Mouse (Mus musculus) hindbrain, postnatal 0 days (tissue): ENCODE measurements around the gene Ppt1. TPM values are rescaled to one million over a fixed set of nuclear protein-coding genes. Genes with fewer than 3 reads are reported as not detected.

Experiments used
- ATAC-seq: fragments of 200-750 bp; cut with Nextera tagmentation; 2 replicates; pipeline ENCODE4 v1.8.0; 2017; ENCODE audit warnings: mild to moderate bottlenecking, moderate TSS enrichment, moderate library complexity
- DNase-seq: peaks from one replicate; pipeline ENCODE4 v3.0.0-alpha.2; 2015; ENCODE audit warnings: low spot score
- H3K27ac ChIP-seq: fragments of 300-500 bp; sonication (generic); 2 replicates; pipeline ENCODE4 v1.5.1; 2014; ENCODE audit warnings: mild to moderate bottlenecking
- H3K27me3 ChIP-seq: fragments of 300-500 bp; sonication (generic); 2 replicates; pipeline ENCODE4 v1.6.1; 2014; ENCODE audit warnings: low read length, mixed read lengths; ENCODE audit not compliant: insufficient read depth
- H3K36me3 ChIP-seq: fragments of 300-500 bp; sonication (generic); 2 replicates; pipeline ENCODE4 v1.6.1; 2014; ENCODE audit warnings: low read length, mixed read lengths; ENCODE audit not compliant: insufficient read depth
- H3K4me1 ChIP-seq: fragments of 300-500 bp; sonication (generic); 2 replicates; pipeline ENCODE4 v1.6.1; 2014; ENCODE audit warnings: antibody characterized with exemption, low read length, mixed read lengths; ENCODE audit not compliant: insufficient read depth
- H3K4me2 ChIP-seq: fragments of 300-500 bp; sonication (generic); 2 replicates; pipeline ENCODE4 v1.6.1; 2014; ENCODE audit warnings: low read depth, mild to moderate bottlenecking, low read length, moderate library complexity, mixed read lengths
- H3K4me3 ChIP-seq: fragments of 300-500 bp; sonication (generic); 2 replicates; pipeline ENCODE4 v1.5.1; 2014; ENCODE audit warnings: low read length
- H3K9ac ChIP-seq: fragments of 300-500 bp; sonication (generic); replicated peaks from 2 replicates; pipeline ENCODE4 v1.6.1; 2014; ENCODE audit warnings: mild to moderate bottlenecking, low read length, moderate library complexity, mixed read lengths
- H3K9me3 ChIP-seq: fragments of 300-500 bp; sonication (generic); 2 replicates; pipeline ENCODE4 v1.6.1; 2016; ENCODE audit warnings: low read length, mixed read lengths
- CTCF ChIP-seq: IDR thresholded peaks from 2 replicates; pipeline ENCODE4 v1.5.1; 2016; ENCODE audit warnings: antibody characterized with exemption, control low read depth, low read depth
- WGBS: fragments of 180-500 bp; shearing (Covaris S2); extraction: QIAGEN DNeasy Blood & Tissue Kit; methylation state at CpG from one replicate; pipeline ENCODE4 v1.1.7; 2014; 5-methylcytosine and 5-hydroxymethylcytosine counted together
- polyA plus RNA-seq: library from polyadenylated mRNA; unstranded; fragments of >200 nt; fragmentation: Nextera tagmentation; extraction: Ambion mirVana; gene quantifications from 2 replicates; pipeline ENCODE4 v1.2.1, GENCODE M21; 2015
- total RNA-seq: library from RNA; depleted of rRNA; stranded (reverse); fragments of >200 nt; gene quantifications from 2 replicates; pipeline ENCODE4 v1.2.3, GENCODE M21; 2014

Gene Ppt1
- total and polyA plus RNA-seq, 2 experiments from 2014 or later, result 29.0 to 88.5 TPM

- Histone ChIP-seq H3K9me3 (no peaks in the 10 kb centered on the region), H3K4me2 (peak overlapping the region; percentile 80), H3K4me1 (peaks cover 17% of the 10 kb centered on the region), H3K27ac (peak overlapping the region; percentile 99), H3K27me3 (no peaks in the 10 kb centered on the region), H3K36me3 (no peaks in the 10 kb centered on the region), H3K9ac (peak overlapping the region; percentile 66), H3K4me3 (peak overlapping the region; percentile 79)
- ATAC-seq, result no peak
- WGBS, result 2% methylated on average over 19 of the region's 19 CpGs
- peak; percentile 50 for DNase-seq
- TF ChIP-seq CTCF, result no peak
Measured at GRCm38 (mm10) chr4:122886579-122887254, 50.7 kb downstream of the Ppt1 start.

- peak overlapping the region; percentile 66; the same call in 1 of the 2 replicates for H3K9ac ChIP-seq
- no peak for ATAC-seq
Measured at GRCm38 (mm10) chr4:122887336-122887735, 51.3 kb downstream of the Ppt1 start.

GRCm38 (mm10) chr4:122890881-122891481 is 54.9 kb downstream of the Ppt1 start:
- ATAC-seq, result peak; percentile 84
- Histone ChIP-seq H3K9ac (no peak overlapping the region), H3K9me3 (no peaks in the 10 kb centered on the region), H3K4me3 (no peak overlapping the region), H3K4me1 (peaks cover 5% of the 10 kb centered on the region; the same call in 1 of the 2 replicates), H3K4me2 (no peak overlapping the region), H3K36me3 (no peaks in the 10 kb centered on the region), H3K27me3 (no peaks in the 10 kb centered on the region), H3K27ac (peak overlapping the region; percentile 33)
- WGBS, result 3% methylated on average over 3 of the region's 3 CpGs
- peak; percentile 91 for DNase-seq
- no peak for TF ChIP-seq CTCF

More at GRCm38 (mm10) chr4:122887336-122887735, 51.3 kb downstream of the Ppt1 start:
- Histone ChIP-seq H3K27me3 (no peaks in the 10 kb centered on the region), H3K9me3 (no peaks in the 10 kb centered on the region), H3K4me1 (peaks cover 14% of the 10 kb centered on the region), H3K36me3 (no peaks in the 10 kb centered on the region), H3K4me3 (peak overlapping the region; percentile 79; the same call in 1 of the 2 replicates), H3K4me2 (peak overlapping the region; percentile 80), H3K27ac (peak overlapping the region; percentile 99)
- no peak for TF ChIP-seq CTCF
- WGBS, result 83% methylated on average over 2 of the region's 2 CpGs
- no peak for DNase-seq

- 21% methylated on average over 1 of the region's 1 CpGs for WGBS
- H3K4me3 ChIP-seq, result no peak overlapping the region
- no peak for TF ChIP-seq CTCF
- H3K36me3 ChIP-seq, result no peaks in the 10 kb centered on the region
- no peak overlapping the region for H3K4me2 ChIP-seq
- H3K9me3 ChIP-seq, result no peaks in the 10 kb centered on the region
- H3K27ac ChIP-seq, result peak overlapping the region; percentile 33
- H3K9ac ChIP-seq, result no peak overlapping the region
- H3K27me3 ChIP-seq, result no peaks in the 10 kb centered on the region
- no peak for DNase-seq
- peaks cover 5% of the 10 kb centered on the region; the same call in 1 of the 2 replicates for H3K4me1 ChIP-seq
- no peak for ATAC-seq
Measured at GRCm38 (mm10) chr4:122891597-122891996, 55.6 kb downstream of the Ppt1 start.

GRCm38 (mm10) chr4:122892157-122892556 is 56.1 kb downstream of the Ppt1 start:
- Histone ChIP-seq H3K9ac (no peak overlapping the region), H3K4me3 (no peak overlapping the region), H3K27ac (no peak overlapping the region), H3K4me2 (no peak overlapping the region), H3K27me3 (no peaks in the 10 kb centered on the region), H3K36me3 (no peaks in the 10 kb centered on the region), H3K9me3 (no peaks in the 10 kb centered on the region), H3K4me1 (peaks cover under 1% of the 10 kb centered on the region; the same call in 1 of the 2 replicates)
- no peak for TF ChIP-seq CTCF
- WGBS, result 63% methylated on average over 5 of the region's 5 CpGs
- DNase-seq (no peak), ATAC-seq (no peak)

GRCm38 (mm10) chr4:122897750-122898149 is 61.7 kb downstream of the Ppt1 start:
- TF ChIP-seq CTCF, result no peak
- H3K36me3 ChIP-seq, result no peaks in the 10 kb centered on the region
- no peak overlapping the region for H3K4me2 ChIP-seq
- H3K27ac ChIP-seq, result no peak overlapping the region
- H3K9me3 ChIP-seq, result no peaks in the 10 kb centered on the region
- no peak overlapping the region for H3K4me3 ChIP-seq
- WGBS, result 91% methylated on average over 4 of the region's 4 CpGs
- H3K9ac ChIP-seq, result no peak overlapping the region
- no peaks in the 10 kb centered on the region for H3K4me1 ChIP-seq
- DNase-seq (no peak), ATAC-seq (no peak)
- no peaks in the 10 kb centered on the region for H3K27me3 ChIP-seq

- no peak overlapping the region for H3K9ac ChIP-seq
- no peaks in the 10 kb centered on the region for H3K4me1 ChIP-seq
- no peak overlapping the region for H3K4me3 ChIP-seq
- no peaks in the 10 kb centered on the region for H3K9me3 ChIP-seq
- ATAC-seq, result peak; percentile 70; the same call in 1 of the 2 replicates
- no peak overlapping the region for H3K4me2 ChIP-seq
- no peaks in the 10 kb centered on the region for H3K36me3 ChIP-seq
- no peak overlapping the region for H3K27ac ChIP-seq
- H3K27me3 ChIP-seq, result no peaks in the 10 kb centered on the region
- peak; percentile 88 for DNase-seq
- peak; percentile 81 for TF ChIP-seq CTCF
- WGBS, result 17% methylated on average over 5 of the region's 5 CpGs
Measured at GRCm38 (mm10) chr4:122898313-122898712, 62.3 kb downstream of the Ppt1 start.
